ENCODE assay signal across 9 mouse cellular contexts in the genomic region with DNA sequence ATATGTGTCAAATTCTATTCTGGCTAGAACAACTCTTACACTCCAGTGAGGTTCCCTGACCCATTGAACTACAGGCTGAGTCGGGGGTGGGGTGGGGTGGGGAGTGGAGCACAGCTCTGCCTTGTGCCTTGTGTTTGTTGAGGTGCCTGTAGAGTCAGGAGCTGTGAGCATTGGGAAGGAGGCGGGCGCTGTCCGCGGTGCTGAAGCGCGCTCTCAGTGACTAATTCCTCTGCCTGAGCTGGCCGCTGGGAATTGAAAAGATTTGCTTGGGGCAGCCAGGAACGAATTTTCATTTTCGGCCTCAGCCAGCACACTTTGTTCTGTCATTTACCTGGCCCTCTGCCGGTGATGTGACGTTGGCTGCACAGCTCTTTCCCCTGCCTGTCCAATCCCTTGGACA. TPM values are rescaled to one million over a fixed set of nuclear protein-coding genes. Genes with fewer than 3 reads are reported as not detected.
A peak's percentile ranks its signal among the peaks of the same experiment; 100 is the strongest.
DNase-seq lines count a peak whose midpoint lies in the region; ATAC-seq and TF ChIP-seq lines count a peak whose summit lies in the region.
"Had no signal": no experiment of that assay in that cellular context is flagged by ENCODE, and none has a peak within 500 bp of the region (broad histone marks: within the 10 kb centered on the region; RNA-seq: fewer than 3 reads in every experiment).

No protein-coding gene starts in this region.

- H3K4me2 ChIP-seq in midbrain, postnatal 0 days (ENCODE audit: low read depth, low read length, poor library complexity, severe bottlenecking), result 0 out of 2 replicates have a peak overlapping the region, but pooled peaks have one; percentile 12
- H3K4me2 ChIP-seq: limb, embryonic 15.5 days had no signal

- 5% methylated on average over 12 of the region's 12 CpGs for WGBS in midbrain, postnatal 0 days

- peaks cover 30% of the 10 kb centered on the region for H3K27me3 ChIP-seq in G1E (ENCODE audit: insufficient read depth, low read length)
- H3K27me3 ChIP-seq in midbrain, postnatal 0 days (ENCODE audit: insufficient read depth, low read length), result no peaks in the 10 kb centered on the region

- no peak for ATAC-seq in G1E (ENCODE audit: extremely low read depth, insufficient number of reproducible peaks, low FRiP score, poor library complexity, severe bottlenecking)
- ATAC-seq in midbrain, postnatal 0 days (ENCODE audit: low FRiP score), result no peak

- no peaks in the 10 kb centered on the region for H3K9me3 ChIP-seq in G1E (replicated peaks)
- no peaks in the 10 kb centered on the region for H3K9me3 ChIP-seq in midbrain, postnatal 0 days (ENCODE audit: low read length)
- H3K9me3 ChIP-seq: limb, embryonic 15.5 days had no signal

- peak; percentile 43 to 52 for DNase-seq in frontal cortex, postnatal 36 days (ENCODE audit: low spot score in 2 of 2)
- no peak for DNase-seq in frontal cortex, postnatal 25 days (ENCODE audit: low spot score in 2 of 2)
- peak; percentile 57 for DNase-seq in G1E (ENCODE audit: low spot score)
- peak; percentile 35 to 39 for DNase-seq in cerebellum, postnatal 36 days
- peak; percentile 90 for DNase-seq in heart, postnatal 4 days
- DNase-seq in left cerebral cortex, postnatal 36 days (ENCODE audit: low spot score in 2 of 2), result peak; percentile 38 to 45
- peak; percentile 78 for DNase-seq in midbrain, postnatal 0 days (ENCODE audit: low spot score)
- DNase-seq in thymus, postnatal 4 days, result peak; percentile 91

- no peak for TF ChIP-seq CTCF in G1E (IDR thresholded peaks at IDR 0.05; ENCODE audit: low read depth, low read length)
- TF ChIP-seq CTCF in midbrain, postnatal 0 days (IDR thresholded peaks at IDR 0.05), result peak; percentile 46

- 0 out of 2 replicates have a peak overlapping the region, but pooled peaks have one; percentile 33 for H3K9ac ChIP-seq in midbrain, postnatal 0 days (replicated peaks; ENCODE audit: low read length, poor library complexity, severe bottlenecking)
- H3K9ac ChIP-seq: limb, embryonic 15.5 days had no signal

- H3K4me1 ChIP-seq in G1E (ENCODE audit: insufficient read depth, low read depth, low read length), result peaks cover 3% of the 10 kb centered on the region; the same call in 1 of the 2 replicates
- H3K4me1 ChIP-seq in midbrain, postnatal 0 days (ENCODE audit: insufficient read depth, low read length), result no peaks in the 10 kb centered on the region

- no peaks in the 10 kb centered on the region for H3K36me3 ChIP-seq in G1E (replicated peaks)
- no peaks in the 10 kb centered on the region for H3K36me3 ChIP-seq in midbrain, postnatal 0 days (ENCODE audit: insufficient read depth, low read length)
- H3K36me3 ChIP-seq: limb, embryonic 15.5 days had no signal

- H3K27ac ChIP-seq in midbrain, postnatal 0 days (ENCODE audit: low read depth, low read length), result no peak overlapping the region
- H3K27ac ChIP-seq: limb, embryonic 15.5 days had no signal

- no peak overlapping the region for H3K4me3 ChIP-seq in G1E (ENCODE audit: low read depth, low read length)
- H3K4me3 ChIP-seq in midbrain, postnatal 0 days (ENCODE audit: low read depth, low read length), result no peak overlapping the region
- H3K4me3 ChIP-seq: limb, embryonic 15.5 days had no signal

- intact Hi-C loops in left cerebral cortex, postnatal 36 days (cut with DNase I), result no loop called here

RNA-seq across cellular contexts. Expression of gene Prdm11, which starts 25.7 kb away (rescaled TPM):
- total RNA-seq in G1E (2014; fragmentation: Nextera tagmentation), result 69.1 and 87.1 TPM in 2 replicates
- 33.8 and 34.4 TPM in 2 replicates for total RNA-seq in G1E (2017)
- 122 and 125 TPM in 2 replicates for polyA plus RNA-seq in G1E (2012)
- total RNA-seq in heart, postnatal 4 days (2021), result 10 to 100 TPM; 24.7 to 25.5 TPM
- 10 to 100 TPM; 21.0 to 25.1 TPM for total RNA-seq in left cerebral cortex, postnatal 36 days (2021)
- total RNA-seq in midbrain, postnatal 0 days (2014; rRNA removed), result 12.2 and 14.2 TPM in 2 replicates
- polyA plus RNA-seq in midbrain, postnatal 0 days (2015; fragmentation: Nextera tagmentation; extraction: Ambion mirVana), result 2.1 and 2.6 TPM in 2 replicates

Comparison
In these comparisons a context has a peak if more than half of its experiments do, and no peak if none do; other contexts are left out.
1. DNase-seq: peak in frontal cortex, postnatal 36 days (2 of 2), G1E (single experiment), cerebellum, postnatal 36 days (2 of 2), heart, postnatal 4 days (single experiment), left cerebral cortex, postnatal 36 days (2 of 2), midbrain, postnatal 0 days (single experiment) and thymus, postnatal 4 days (single experiment); none in frontal cortex, postnatal 25 days (0 of 2).